Mouse (Mus musculus) liver, postnatal 0 days (tissue): ENCODE measurements at regions not wholly inside any gene's neighbourhood (a gene's known extent, or its start where the extent isn't known, plus 50 kb on each side); places are given as distances from the start of the nearest gene placed in this dataset.

Experiments
- CTCF ChIP-seq: sonication (generic); IDR thresholded peaks from 2 replicates; pipeline ENCODE4 v1.5.1; 2016; ENCODE audit warnings: antibody characterized with exemption, low read depth
- EP300 ChIP-seq: IDR thresholded peaks from 2 replicates; pipeline ENCODE4 v1.6.1; 2016; ENCODE audit warnings: antibody characterized with exemption, low read depth, mild to moderate bottlenecking

GRCm38 (mm10) chr14:58608216-58608615, 534.5 kb downstream of the 1700129C05Rik start:
- TF ChIP-seq CTCF (no peak), EP300 (no peak)
